Mouse (Mus musculus) C2C12 (cell line): Measurements from ENCODE around the gene Apoc3. TPM values are rescaled to one million over a fixed set of nuclear protein-coding genes. Genes with fewer than 3 reads are reported as not detected.

ENCODE experiments used
- H3K27me3 ChIP-seq: one replicate; pipeline ENCODE4 v1.6.1; 2011; ENCODE audit not compliant: control insufficient read depth, insufficient read depth, insufficient read length
- H3K36me3 ChIP-seq: one replicate; pipeline ENCODE4 v1.6.1; 2011; ENCODE audit not compliant: control insufficient read depth, insufficient read depth
- H3K4me3 ChIP-seq: one replicate; pipeline ENCODE4 v1.5.1; 2011; ENCODE audit warnings: mild to moderate bottlenecking, control low read depth; ENCODE audit not compliant: poor library complexity, insufficient read depth, severe bottlenecking
- H3K79me2 ChIP-seq: one replicate; pipeline ENCODE4 v1.6.1; 2011; ENCODE audit not compliant: control insufficient read depth, insufficient read depth
- H3K79me3 ChIP-seq: one replicate; pipeline ENCODE4 v1.6.1; 2011; ENCODE audit warnings: low read depth, control low read depth
- H3ac ChIP-seq: one replicate; pipeline ENCODE3; 2011; ENCODE audit warnings: low read depth; ENCODE audit not compliant: control insufficient read depth, insufficient read length
- CEBPB ChIP-seq: IDR thresholded peaks from one replicate; pipeline ENCODE4 v1.6.1; 2011; ENCODE audit warnings: low read depth, mild to moderate bottlenecking, control low read depth, moderate library complexity
- CTCF ChIP-seq: IDR thresholded peaks from one replicate; pipeline ENCODE4 v1.5.1; 2011; ENCODE audit not compliant: control insufficient read depth, insufficient read depth, insufficient read length
- FOSL1 ChIP-seq: IDR thresholded peaks from one replicate; pipeline ENCODE4 v1.8.0; 2011; ENCODE audit warnings: mild to moderate bottlenecking, low read length; ENCODE audit not compliant: poor library complexity, insufficient read depth, severe bottlenecking
- MAX ChIP-seq: IDR thresholded peaks from one replicate; pipeline ENCODE4 v1.6.1; 2011; ENCODE audit warnings: mild to moderate bottlenecking, control low read depth
- MYOD1 ChIP-seq: IDR thresholded peaks from one replicate; pipeline ENCODE4 v1.6.1; 2011; ENCODE audit warnings: low read depth; ENCODE audit not compliant: control insufficient read depth, insufficient read length
- MYOG ChIP-seq: IDR thresholded peaks from one replicate; pipeline ENCODE4 v1.6.1; 2011; ENCODE audit not compliant: control insufficient read depth, insufficient read length; ENCODE audit errors: extremely low read depth
- USF1 ChIP-seq: IDR thresholded peaks from one replicate; pipeline ENCODE4 v1.6.1; 2011; ENCODE audit warnings: low read depth, mild to moderate bottlenecking, control low read depth, moderate library complexity
- polyA plus RNA-seq: library from polyadenylated mRNA; unstranded; fragments of >200 nt; fragmentation: generic; extraction: Trizol; gene quantifications from one replicate; pipeline ENCODE4 v1.2.1, GENCODE M21; 2012; ENCODE audit warnings: missing spikeins

Gene Apoc3
- polyA plus RNA-seq, 1 experiment: not detected

- TF ChIP-seq MAX: no peak
- no peak for TF ChIP-seq MYOD1
- no peak for TF ChIP-seq CEBPB
- TF ChIP-seq CTCF: no peak
- no peak for TF ChIP-seq MYOG
- TF ChIP-seq FOSL1: no peak
- no peak for TF ChIP-seq USF1
- H3K4me3 ChIP-seq: no peak overlapping the region
Observed at GRCm38 (mm10) chr9:46189381-46189780, 46.1 kb downstream of the Apoc3 start.

GRCm38 (mm10) chr9:46188956-46189355 lies 46.5 kb downstream of the Apoc3 start:
- H3K4me3 ChIP-seq: no peak overlapping the region
- no peak for TF ChIP-seq CEBPB
- no peak for TF ChIP-seq FOSL1
- TF ChIP-seq MYOD1: no peak
- TF ChIP-seq MAX: no peak
- TF ChIP-seq USF1: no peak
- no peak for TF ChIP-seq MYOG
- no peak for TF ChIP-seq CTCF
- H3K27me3 ChIP-seq: no peaks in the 10 kb centered on the region
- H3K79me2 ChIP-seq: no peaks in the 10 kb centered on the region
- peaks cover 6% of the 10 kb centered on the region for H3K36me3 ChIP-seq
- H3ac ChIP-seq: peak overlapping the region; percentile 12
- H3K79me3 ChIP-seq: peaks cover 2% of the 10 kb centered on the region

More at GRCm38 (mm10) chr9:46189381-46189780, 46.1 kb downstream of the Apoc3 start:
- Histone ChIP-seq H3K27me3 (no peaks in the 10 kb centered on the region), H3K79me3 (peaks cover 2% of the 10 kb centered on the region), H3K36me3 (peaks cover 8% of the 10 kb centered on the region), H3ac (no peak overlapping the region), H3K79me2 (no peaks in the 10 kb centered on the region)

GRCm38 (mm10) chr9:46188370-46188769 lies 47.1 kb downstream of the Apoc3 start:
- H3K4me3 ChIP-seq: no peak overlapping the region
- H3K27me3 ChIP-seq: no peaks in the 10 kb centered on the region
- peaks cover 2% of the 10 kb centered on the region for H3K79me3 ChIP-seq
- H3K79me2 ChIP-seq: no peaks in the 10 kb centered on the region
- H3K36me3 ChIP-seq: peaks cover 6% of the 10 kb centered on the region
- H3ac ChIP-seq: no peak overlapping the region
- TF ChIP-seq MYOG (no peak), FOSL1 (peak; percentile 12)

- TF ChIP-seq CEBPB: no peak
- no peak for TF ChIP-seq MAX
- TF ChIP-seq USF1: no peak
- TF ChIP-seq FOSL1: no peak
- no peak for TF ChIP-seq CTCF
- TF ChIP-seq MYOD1: no peak
- TF ChIP-seq MYOG: no peak
- Histone ChIP-seq H3ac (no peak overlapping the region), H3K4me3 (no peak overlapping the region), H3K27me3 (no peaks in the 10 kb centered on the region), H3K79me3 (peaks cover 2% of the 10 kb centered on the region), H3K79me2 (no peaks in the 10 kb centered on the region), H3K36me3 (peaks cover 6% of the 10 kb centered on the region)
Observed at GRCm38 (mm10) chr9:46186387-46186786, 49.0 kb downstream of the Apoc3 start.

- no peaks in the 10 kb centered on the region for H3K79me2 ChIP-seq
- no peak overlapping the region for H3K4me3 ChIP-seq
- H3ac ChIP-seq: no peak overlapping the region
- TF ChIP-seq FOSL1 (no peak), USF1 (no peak), MYOD1 (no peak), MYOG (no peak), MAX (no peak), CEBPB (no peak), CTCF (no peak)
- peaks cover 2% of the 10 kb centered on the region for H3K79me3 ChIP-seq
- no peaks in the 10 kb centered on the region for H3K27me3 ChIP-seq
- peaks cover 6% of the 10 kb centered on the region for H3K36me3 ChIP-seq
Observed at GRCm38 (mm10) chr9:46185191-46185590, 50.2 kb downstream of the Apoc3 start.

- Histone ChIP-seq H3ac (no peak overlapping the region), H3K79me2 (no peaks in the 10 kb centered on the region), H3K36me3 (peaks cover 6% of the 10 kb centered on the region), H3K79me3 (peaks cover 2% of the 10 kb centered on the region), H3K4me3 (no peak overlapping the region), H3K27me3 (no peaks in the 10 kb centered on the region)
- no peak for TF ChIP-seq USF1
- TF ChIP-seq CTCF: no peak
- no peak for TF ChIP-seq MAX
- TF ChIP-seq MYOD1: no peak
- no peak for TF ChIP-seq CEBPB
- TF ChIP-seq FOSL1: no peak
- no peak for TF ChIP-seq MYOG
Observed at GRCm38 (mm10) chr9:46184542-46184941, 50.9 kb downstream of the Apoc3 start.

Other genes with a start within 250 kb of the Apoc3 start
- 82.4 TPM for gene Pafah1b2, start 222.9 kb downstream of the Apoc3 start, polyA plus RNA-seq
- 32.0 TPM for gene Sik3, start 222.8 kb downstream of the Apoc3 start, polyA plus RNA-seq
- gene Apoa1, start 7.1 kb downstream of the Apoc3 start, polyA plus RNA-seq: not detected
- gene Apoa4, start 5.1 kb upstream of the Apoc3 start, polyA plus RNA-seq: not detected
- not detected for gene Apoa5, start 33.0 kb upstream of the Apoc3 start, polyA plus RNA-seq
- gene Zpr1, start 37.4 kb upstream of the Apoc3 start, polyA plus RNA-seq: 40.1 TPM
- gene Bud13, start 47.4 kb upstream of the Apoc3 start, polyA plus RNA-seq: 11.5 TPM
- not detected for gene 4931429L15Rik, start 84.3 kb upstream of the Apoc3 start, polyA plus RNA-seq